Mouse (Mus musculus) left cerebral cortex, adult 8-10 months (tissue): ENCODE measurements around the gene Rere. TPM values are rescaled to one million over a fixed set of nuclear protein-coding genes. Genes with fewer than 3 reads are reported as not detected.

Experiments
- DNase-seq, 2 experiments: peaks; one replicate each; pipeline ENCODE4 v3.0.0; 2022; ENCODE audit warnings: low spot score in 2 of 2
- total RNA-seq, 4 experiments: library from RNA; stranded (reverse); gene quantifications; 2 replicates each; pipeline ENCODE4 v1.2.4; 2022

Gene Rere
- total RNA-seq, 4 experiments from 2014 or later = 86.6 to 105 (median 93.5) TPM

GRCm38 (mm10) chr4:150426098-150426879 lies 144.8 kb downstream of the Rere start:
- no peak for DNase-seq

- DNase-seq = no peak
Observed at GRCm38 (mm10) chr4:150426880-150427476, 145.5 kb downstream of the Rere start.

DNA sequence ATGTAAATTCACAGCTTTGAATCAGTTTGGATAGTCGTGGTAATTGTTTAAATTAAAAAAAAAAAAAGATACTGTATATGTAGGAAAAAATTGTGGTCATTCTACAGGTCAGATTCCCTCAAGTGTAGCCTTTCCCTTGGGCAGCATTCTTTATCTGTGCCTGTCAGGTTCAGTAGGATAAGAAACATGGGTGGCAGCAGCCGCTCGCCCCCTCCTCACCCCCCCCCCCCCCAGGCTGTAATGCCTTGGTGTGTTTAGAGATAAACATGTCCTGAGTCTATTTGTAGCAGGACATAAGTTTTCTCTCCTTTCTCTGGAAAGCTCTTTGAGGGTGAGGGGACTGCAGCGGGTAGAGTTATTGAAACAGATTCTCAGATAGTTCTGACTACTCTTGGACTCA lies 147.3 kb downstream of the Rere start:
- DNase-seq = no peak

- DNase-seq = no peak
Observed at GRCm38 (mm10) chr4:150433827-150434574, 152.6 kb downstream of the Rere start.

DNA sequence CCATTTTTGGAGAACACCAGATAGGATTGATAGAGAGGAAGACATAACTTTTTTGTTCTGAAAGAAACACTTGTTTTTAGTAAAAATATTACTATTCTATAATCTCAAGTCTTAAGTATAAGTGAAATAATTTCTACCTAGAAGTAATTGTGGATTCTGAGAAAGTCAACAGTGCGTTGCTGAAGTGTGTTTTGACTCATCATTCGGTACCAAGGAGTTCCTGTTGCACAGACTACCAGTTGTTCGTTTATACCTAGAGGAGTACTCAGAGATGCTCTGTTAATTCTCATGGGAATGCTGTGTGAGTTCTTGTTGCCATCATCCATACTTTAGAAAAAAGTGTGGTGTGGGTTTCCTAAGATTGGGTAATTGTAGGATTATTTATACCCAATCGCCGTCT lies 154.1 kb downstream of the Rere start:
- no peak for DNase-seq

GRCm38 (mm10) chr4:150438621-150439020 lies 157.2 kb downstream of the Rere start:
- DNase-seq = no peak

GRCm38 (mm10) chr4:150441931-150442330 lies 160.5 kb downstream of the Rere start:
- DNase-seq = no peak

- no peak for DNase-seq
Observed at GRCm38 (mm10) chr4:150444068-150444467, 162.6 kb downstream of the Rere start.

- DNase-seq = no peak
Observed at GRCm38 (mm10) chr4:150446617-150447016, 165.2 kb downstream of the Rere start.

DNA sequence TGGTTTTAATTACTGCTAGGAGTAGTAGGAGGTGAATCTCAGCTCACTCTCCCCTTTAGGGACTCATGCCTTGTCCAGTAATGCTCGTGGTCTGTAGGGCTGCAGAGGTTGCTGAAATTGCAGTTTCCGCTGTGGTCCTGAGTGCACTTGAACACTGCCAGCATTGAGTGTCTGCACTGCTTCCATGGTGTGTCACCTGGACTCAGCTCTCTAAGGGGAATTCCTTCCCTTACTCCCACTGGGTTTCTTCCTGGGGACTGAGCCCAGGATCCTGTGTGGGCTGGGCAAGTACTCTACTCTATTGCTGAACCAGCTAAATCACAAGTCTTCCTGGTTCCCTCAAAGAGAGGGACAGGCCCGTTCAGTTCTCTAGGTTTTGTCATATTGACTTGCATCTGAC lies 166.1 kb downstream of the Rere start:
- DNase-seq = no peak

DNA sequence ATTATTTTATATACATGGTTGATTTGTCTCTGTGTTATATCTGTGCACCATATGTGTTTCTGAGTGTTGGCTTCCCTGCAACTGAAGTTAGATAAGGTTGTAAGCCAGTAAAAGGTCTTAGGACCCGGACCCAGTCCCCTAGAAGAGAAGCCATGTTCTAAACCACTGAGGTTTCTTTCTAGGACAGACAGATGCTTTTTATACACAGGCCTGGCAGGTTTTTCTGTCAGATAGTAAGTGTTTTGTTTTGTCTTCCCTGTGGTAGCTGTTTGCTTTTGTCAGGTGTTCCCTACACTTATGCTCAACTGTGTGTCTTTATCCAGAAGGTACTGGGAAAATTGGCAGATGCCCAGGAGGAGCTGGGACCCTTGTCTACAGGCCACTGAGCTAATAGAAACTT lies 167.0 kb downstream of the Rere start:
- no peak for DNase-seq

DNA sequence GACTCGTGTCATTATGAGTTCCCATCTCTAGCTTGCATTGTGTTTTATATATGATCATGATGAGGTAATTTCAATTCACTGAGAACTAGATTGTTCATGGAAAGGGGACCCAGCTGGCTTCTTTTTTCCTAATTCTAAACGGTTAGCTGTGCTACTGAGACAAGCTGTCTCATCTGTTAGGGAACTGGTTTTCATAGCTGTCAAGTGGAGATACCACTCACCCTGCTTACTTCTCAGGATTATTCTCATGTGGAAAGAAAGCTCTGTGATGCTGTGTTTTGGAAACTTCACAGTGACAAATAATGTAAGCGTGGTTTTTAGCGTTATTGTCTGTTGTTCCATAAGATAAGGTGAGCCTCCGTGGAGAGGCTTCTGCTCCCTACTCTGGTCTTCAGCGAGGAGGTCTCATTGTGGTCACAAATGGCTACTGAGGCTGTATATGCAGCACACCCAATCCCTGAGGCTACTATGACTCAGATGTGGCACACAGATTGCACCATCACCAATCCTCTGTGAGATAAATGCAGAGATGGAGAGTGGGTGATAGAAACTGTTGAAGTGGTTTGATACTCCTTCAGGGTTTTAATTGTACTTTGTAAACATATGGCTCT lies 168.7 kb downstream of the Rere start:
- no peak for DNase-seq

- DNase-seq = no peak
Observed at GRCm38 (mm10) chr4:150452155-150452847, 170.9 kb downstream of the Rere start.

- DNase-seq = no peak
Observed at GRCm38 (mm10) chr4:150454571-150455306, 173.3 kb downstream of the Rere start.

- no peak for DNase-seq
Observed at GRCm38 (mm10) chr4:150455750-150456149, 174.3 kb downstream of the Rere start.

- no peak for DNase-seq
Observed at GRCm38 (mm10) chr4:150456452-150456851, 175.0 kb downstream of the Rere start.

DNA sequence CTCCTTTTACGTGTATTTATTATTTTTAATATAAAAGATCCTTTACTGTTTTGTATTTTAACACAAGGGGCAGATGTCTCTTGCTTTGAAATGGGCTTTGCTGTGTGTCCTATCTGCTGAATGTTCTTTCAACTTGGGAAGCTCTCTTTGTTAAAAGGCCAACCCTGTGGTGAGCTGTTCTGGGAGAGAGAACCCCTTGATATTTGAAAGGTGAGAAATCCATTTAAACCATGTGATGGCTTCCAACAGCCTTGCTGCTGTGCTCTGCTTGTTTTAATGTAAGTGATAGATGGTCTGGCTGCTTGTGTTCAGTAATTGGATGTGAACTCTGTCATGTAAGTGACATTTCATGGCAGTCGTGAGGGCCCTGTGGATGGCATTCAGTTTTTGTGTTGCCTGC lies 175.4 kb downstream of the Rere start:
- no peak for DNase-seq

- DNase-seq = no peak
Observed at GRCm38 (mm10) chr4:150457353-150457752, 175.9 kb downstream of the Rere start.

DNA sequence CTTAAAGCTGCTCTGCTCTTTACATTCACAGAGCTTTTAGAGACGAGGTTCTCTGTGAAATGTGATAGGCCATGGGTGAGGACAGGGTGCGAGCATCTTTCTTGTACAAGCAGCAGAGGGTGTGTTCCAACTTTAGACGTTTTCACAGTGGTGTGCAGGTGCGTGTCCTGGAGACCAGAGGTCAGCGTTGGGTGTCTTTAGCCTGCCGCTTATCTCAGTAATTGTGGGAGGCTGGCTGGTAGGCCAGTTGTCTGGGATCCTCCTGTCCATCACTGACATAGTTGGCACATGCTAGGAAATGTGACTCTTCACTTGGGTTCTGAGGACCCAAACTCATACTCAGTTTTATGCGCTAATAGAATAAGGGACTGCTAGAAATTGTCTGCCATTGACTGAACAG lies 176.3 kb downstream of the Rere start:
- no peak for DNase-seq

- DNase-seq = no peak
Observed at GRCm38 (mm10) chr4:150459022-150459794, 177.8 kb downstream of the Rere start.
